Mouse (Mus musculus): Measurements from ENCODE around the gene Slc25a22.

The Slc25a22 gene

GRCm38 (mm10) chr7:141437178-141438120, at the start of gene Slc25a22:
Gene Slc25a22 (minus strand): TSS chr7:141437892.
- DNase-seq, result peak; percentile 82

DNA sequence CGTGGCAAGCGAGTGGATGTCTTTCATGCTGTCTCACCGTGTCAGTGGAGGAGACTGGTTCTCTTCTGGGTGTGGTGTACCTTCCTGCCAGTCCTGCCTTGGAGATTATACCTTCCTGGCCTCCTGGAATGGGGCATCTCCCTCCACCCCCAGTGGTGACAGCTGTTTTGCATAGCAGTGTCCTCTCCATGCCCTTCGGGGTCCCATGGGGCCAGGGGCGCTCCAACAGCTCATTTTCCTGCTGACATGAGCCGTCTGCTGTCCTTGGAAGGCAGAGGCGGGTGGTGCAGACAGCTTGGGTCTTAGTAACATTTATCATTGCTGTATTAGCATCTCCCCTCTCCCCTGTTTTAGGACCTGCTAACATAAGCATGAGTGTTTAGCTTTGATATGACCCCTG, 49.4 kb upstream of the Slc25a22 start:
- DNase-seq, result no peak

DNA sequence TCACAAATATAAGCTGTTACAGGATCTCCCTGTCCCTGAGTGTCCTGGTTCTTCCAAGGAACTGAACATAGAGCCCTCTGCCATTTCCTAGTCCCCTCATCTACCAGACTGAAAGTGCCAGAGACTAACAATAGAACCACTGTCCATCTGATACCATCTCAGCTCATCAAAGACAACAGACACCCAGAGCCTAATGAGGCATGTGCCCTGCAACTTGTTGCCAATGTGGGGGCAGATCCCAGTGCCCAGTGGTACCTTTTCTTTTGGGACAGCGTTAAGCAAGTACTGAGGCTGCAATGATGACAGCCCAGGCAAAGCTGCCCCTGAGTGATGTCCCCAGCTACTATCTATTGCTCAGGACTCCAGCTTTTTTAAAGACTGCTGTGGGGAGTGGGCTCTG, 48.5 kb upstream of the Slc25a22 start:
- DNase-seq, result no peak

GRCm38 (mm10) chr7:141485606-141486005, 47.9 kb upstream of the Slc25a22 start:
- no peak for DNase-seq

- DNase-seq, result no peak
These were observed 47.5 kb upstream of the Slc25a22 start for GRCm38 (mm10) chr7:141485186-141485585.

DNA sequence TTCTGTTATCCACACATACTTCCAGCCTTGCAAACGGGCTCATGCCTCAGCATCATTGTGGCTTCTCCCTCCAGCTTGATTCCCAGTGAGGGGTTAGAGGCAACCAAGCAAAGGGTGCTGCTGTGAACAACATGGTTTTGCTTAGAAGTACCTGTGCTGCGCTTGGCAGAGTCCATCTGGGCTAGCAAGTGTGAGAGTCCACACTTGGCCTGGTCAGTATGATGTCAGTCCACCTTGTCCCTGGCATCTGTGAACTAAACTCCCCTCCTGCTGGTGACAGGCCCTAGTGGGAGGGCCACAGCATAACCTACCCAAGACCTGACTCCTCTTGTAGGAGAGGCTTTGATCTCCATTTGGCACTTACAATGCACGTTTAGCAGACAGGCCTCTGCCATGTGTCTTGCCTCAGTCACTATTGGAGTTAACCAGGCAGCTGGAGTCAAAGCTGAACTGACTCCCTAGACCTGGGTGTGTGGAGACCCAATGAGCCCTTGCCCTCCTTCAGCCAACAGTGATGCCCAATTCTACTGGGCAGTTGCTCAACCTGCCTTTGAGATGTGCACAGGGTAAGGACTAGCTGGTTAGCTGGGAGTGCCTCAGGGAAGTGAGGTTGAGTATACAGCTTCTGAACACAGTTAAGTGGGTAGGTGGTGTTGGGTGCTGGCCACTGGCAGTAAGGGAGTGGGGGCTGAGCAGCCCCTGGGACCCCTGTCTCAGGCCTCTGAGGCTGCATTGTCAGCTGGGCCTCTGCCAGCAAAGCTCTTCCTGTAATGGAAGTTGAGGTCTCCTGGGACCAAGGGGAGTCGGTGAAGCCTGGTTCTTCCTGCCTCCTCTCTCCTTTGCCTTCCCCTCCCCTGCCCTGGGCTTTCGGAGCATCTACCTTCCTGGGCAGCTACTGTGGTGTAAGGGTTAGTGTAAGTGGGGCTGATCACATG, 46.8 kb upstream of the Slc25a22 start:
- DNase-seq, result no peak

DNA sequence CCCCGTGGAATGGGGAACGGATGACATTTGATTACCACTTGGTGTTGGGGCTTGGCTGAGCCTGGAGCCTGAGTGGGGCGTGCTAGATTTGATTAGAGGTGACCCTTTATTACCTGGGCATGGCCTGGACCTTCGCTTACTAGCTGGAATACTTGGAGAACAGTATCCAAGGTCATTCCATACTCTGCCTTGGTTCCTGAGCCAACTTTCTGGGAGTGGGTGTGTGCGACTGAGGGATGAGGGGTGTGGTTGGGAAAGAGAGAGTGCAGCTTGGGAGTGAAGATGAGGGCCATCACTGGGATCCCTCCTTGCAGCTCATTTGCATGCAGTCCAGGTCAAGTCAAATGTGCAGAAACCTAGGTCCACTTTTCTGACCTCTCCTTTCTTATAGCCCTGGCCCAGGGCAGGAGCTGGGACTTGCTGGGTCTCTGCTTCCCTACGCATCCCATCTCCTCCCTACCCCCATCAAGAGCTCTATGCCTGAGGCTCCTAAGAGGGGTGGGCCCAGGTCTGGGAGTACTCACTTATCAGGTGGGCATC, 45.5 kb upstream of the Slc25a22 start:
- DNase-seq, result no peak

DNA sequence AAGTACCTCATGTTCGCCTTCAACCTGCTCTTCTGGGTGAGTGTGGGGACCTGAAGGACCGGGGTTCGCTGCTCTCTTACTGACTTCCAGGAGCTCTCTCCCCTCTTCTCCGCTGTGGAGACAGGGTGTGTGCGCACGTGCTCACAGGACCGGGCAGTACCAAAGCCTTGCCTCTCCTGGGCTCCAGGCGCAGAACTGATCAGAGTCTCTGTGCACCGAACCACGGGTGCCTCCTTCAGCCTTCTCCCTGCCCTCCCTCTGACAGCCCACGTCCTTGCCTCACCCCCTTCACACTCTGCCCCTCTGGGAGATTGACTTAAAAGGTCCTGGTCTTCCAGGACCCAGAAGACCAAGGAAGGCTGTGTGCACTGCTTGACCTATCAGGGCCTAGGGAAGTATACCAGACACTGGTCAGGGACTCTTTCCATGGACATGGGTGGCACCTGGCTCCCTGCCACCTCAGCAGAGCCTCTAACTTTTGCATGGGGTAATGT, 44.9 kb upstream of the Slc25a22 start:
- no peak for DNase-seq

DNA sequence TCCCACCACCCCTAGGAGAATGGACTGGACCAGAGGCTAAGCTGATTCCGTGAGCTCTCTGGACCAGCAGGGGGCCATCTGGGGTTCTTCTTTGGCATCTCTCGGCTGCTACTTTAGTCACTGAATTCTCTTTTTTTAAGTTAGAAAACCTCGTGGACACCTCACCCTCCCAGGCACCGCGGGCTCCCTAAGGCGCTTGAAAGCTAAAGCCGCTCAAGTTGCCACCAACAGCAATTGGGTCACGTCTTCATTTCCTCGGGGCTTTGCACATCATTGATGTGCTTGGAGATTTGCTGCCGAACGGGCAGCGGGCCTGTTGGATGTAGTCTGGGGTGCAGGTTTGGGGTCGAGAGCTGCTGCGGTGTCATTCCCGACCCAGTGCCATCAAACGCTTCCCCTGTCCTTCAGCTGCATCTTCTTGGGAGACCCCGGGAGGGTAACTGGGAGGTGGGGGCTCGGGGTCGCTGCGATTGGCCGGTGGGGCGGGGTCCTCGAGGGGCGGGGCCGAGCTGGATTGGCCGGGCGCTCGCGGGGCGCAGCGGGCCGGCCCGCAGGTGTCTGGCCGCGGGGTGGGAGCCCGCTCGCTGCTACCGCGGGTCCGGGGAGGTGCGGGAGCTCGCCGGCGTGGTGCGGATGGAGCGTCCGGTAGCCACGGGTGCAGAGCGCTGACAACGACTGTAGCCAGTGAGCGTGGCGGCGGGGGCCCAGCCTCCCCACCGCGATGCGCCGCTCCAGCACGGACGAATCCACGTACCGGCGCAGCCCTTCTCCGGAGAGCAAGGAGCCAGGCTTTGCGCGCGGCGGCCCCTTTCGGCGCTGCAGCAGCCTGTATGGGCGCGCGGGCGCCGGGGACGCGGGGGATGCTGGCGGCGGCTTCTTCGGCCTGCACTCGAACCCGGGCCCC, 44.1 kb upstream of the Slc25a22 start:
- DNase-seq, result peak; percentile 66

GRCm38 (mm10) chr7:141480842-141481497, 43.3 kb upstream of the Slc25a22 start:
- peak; percentile 50 for DNase-seq

DNA sequence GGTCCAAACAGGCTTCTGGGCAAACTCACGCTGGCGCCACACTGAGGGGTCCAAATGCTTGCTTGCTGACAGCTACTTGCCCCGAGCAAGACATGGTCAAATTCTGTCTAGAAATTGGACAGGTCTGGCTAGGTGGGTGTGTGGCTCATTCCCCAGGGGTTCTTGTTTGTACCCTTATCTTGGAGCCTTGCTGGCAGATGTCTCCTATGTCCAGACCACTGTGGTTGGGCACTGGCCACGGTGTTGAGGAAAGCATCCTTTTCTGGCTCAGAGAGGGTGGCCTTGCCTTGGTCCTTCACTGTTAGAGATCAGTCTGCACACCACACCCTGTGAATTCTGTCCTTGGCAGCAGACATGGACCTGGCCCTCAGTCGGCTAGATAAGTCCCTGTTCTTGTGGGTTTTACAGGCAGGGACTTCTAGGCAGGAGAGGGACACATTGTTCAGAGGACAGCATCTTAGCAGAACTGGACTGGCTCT, 40.6 kb upstream of the Slc25a22 start:
- no peak for DNase-seq

GRCm38 (mm10) chr7:141477578-141478269, 40.0 kb upstream of the Slc25a22 start:
- no peak for DNase-seq

DNA sequence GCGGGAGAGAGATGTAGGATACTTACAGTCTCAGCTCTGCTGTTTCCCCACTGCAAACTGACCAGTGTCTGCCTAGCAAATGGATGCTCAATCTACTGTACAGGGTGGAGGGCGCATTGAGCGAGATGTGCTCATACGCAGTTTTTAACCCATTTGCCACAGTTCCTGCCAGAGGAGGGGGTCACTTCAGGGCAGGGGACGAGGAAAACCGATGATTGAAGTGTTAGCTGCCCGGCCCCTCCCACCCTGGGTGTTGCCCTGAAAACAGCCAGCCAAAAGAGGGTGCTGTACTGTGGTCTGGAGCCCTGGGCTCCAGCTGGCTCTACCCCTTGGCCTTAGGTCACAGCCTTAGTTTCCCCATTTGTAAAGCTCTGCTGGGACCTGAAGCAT, 39.3 kb upstream of the Slc25a22 start:
- DNase-seq, result no peak

GRCm38 (mm10) chr7:141476226-141476980, 38.7 kb upstream of the Slc25a22 start:
- DNase-seq, result peak; percentile 60

- DNase-seq, result no peak
These were observed 38.1 kb upstream of the Slc25a22 start for GRCm38 (mm10) chr7:141475805-141476158.

DNA sequence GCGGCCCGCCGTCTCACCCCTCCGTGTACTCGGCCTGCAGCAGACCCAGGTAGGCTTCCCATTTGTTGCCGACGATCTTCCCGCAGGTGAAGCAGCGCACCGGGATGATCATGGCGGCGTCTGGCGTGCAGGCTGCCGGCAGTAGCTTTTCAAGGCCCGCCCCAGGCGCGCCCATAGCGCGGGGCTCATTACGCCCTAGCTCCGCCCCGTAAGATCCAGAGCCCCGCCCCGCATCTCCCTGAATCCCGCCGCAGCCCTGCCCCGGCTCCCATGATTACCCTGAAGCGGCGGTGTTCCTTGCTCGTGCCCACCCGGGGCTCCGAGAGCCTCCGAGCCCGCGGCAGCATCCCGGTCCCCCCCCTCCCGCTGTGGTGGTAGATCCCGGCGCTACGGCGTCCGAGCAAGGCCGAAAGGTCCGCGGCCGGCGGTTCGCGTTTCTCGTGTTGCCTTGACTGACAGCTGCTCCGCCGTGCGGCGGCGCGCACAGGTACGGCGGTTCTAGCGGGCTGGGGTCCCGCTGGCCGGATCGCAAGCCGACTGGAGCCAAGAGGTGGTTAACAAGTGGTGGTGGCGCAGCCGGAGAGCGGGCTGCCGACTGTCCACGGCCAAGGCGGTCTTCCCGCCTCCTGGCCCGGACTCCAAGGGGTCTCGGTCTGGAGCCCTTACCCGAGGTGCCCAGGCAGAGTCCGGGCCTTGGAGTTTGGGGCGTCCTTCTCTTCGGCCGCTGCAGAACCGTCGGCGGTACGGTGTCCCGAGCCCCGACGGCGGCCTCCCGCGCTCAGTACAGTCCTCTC, 37.5 kb upstream of the Slc25a22 start, which contains the start of the genes Polr2l and Tspan4:
TSS of gene Polr2l (minus strand) at position 122 of the 794 bp plus-strand sequence.
TSS of gene Tspan4 (plus strand) at position 230 of the 794 bp plus-strand sequence.
- DNase-seq, result peak; percentile 84

DNA sequence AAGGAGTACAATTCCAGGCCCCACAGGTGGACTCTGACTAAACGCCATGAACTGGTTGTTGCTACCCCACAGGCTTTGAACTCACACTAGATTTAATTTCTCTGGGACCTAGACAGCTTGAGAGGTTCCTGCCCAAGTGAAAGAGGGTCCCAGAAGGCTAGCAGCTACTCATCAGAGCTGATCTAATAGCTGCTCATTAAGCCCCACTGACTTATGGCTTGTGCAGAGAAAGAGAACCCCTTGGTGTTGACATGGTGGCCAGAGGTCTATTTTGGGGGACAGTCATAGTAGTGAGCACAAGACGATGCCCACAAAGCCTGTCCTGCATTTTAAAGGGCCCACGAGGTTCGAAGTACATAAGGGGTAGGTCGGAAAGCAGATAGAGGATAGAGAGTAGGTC, 36.5 kb upstream of the Slc25a22 start:
- DNase-seq, result no peak

GRCm38 (mm10) chr7:141472763-141473162, 35.1 kb upstream of the Slc25a22 start:
- no peak for DNase-seq

DNA sequence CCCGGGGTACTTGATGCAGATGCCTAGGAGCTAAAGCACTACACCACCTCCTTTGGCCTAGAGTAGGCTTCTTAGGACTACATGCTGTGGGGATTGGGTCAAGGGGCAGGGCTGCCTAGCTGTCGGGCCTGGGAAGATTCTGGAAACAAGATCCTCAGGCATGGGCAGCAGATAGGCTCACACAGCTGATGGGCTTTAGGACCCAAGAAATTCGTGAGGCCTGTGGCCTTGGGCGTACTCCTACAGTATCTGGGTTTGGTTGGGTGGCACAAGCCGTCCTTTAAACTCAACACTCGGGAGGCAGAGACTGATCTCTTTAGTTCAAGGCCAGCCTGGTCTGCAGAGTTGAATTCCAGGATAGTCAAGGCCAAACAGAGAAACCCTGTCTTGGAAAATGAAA, 34.5 kb upstream of the Slc25a22 start:
- DNase-seq, result no peak

All from right cerebral cortex, postnatal 14 days (tissue).